Mouse (Mus musculus): ENCODE data around the gene Ctla2a.

GRCm38 (mm10) chr13:60892301-60892700, 44.1 kb downstream of the Ctla2a start:
- TF ChIP-seq POLR2A (IDR thresholded peaks at IDR 0.05; ENCODE audit: borderline replicate concordance, insufficient read depth, low read length) = no peak
- TF ChIP-seq CTCF (IDR thresholded peaks at IDR 0.05; ENCODE audit: borderline replicate concordance, insufficient read depth, low read depth, low read length) = no peak
